Mouse (Mus musculus) neutrophil, adult 5-6 weeks (primary cell): ENCODE data around the gene Vmn2r63. TPM values are rescaled to one million over a fixed set of nuclear protein-coding genes. Genes with fewer than 3 reads are reported as not detected.
"Not testable (repeated sequence)": the region's sequence is repeated elsewhere in the genome, so short reads cannot be mapped to it uniquely, and the experiment has no call there.

Source experiments
- ATAC-seq: fragments of 151-379, 151-347 bp; 2 replicates; pipeline ENCODE4 v1.8.0; 2017; ENCODE audit warnings: mild to moderate bottlenecking, moderate TSS enrichment; ENCODE audit not compliant: insufficient number of reproducible peaks, poor library complexity, low FRiP score, severe bottlenecking; ENCODE audit errors: extremely low read depth
- total RNA-seq: library from RNA; stranded (forward); fragments of 200-1000 nt; gene quantifications from 2 replicates; pipeline ENCODE4 v1.2.3, GENCODE M21; 2017

Vmn2r63 gene
- under 0.01 TPM in 1 of 2 replicates, not detected in the other for total RNA-seq

GRCm38 (mm10) chr7:42933722-42934121 is at the start of gene Vmn2r63:
TSS of gene Vmn2r63 (minus strand) at chr7:42933822.
- ATAC-seq, result not testable (repeated sequence)

DNA sequence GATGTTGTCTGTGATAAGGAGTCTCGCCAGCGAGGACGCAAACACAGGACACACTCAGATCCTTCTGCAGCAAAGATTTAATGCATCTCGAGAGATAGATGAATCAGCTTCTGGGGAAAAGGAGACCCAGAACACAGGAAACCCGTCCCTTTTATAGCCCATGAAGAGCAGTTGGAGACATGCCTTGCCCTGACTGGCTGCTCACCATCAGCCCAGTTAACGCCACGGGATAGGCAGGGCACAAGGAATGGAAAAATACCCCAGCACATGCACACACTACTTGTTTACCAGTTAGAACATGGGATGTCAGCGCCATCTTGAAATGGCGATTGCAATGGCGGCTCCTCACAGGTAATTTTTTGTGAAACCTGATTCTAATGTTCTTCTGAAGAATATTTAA is 47.1 kb upstream of the Vmn2r63 start:
- ATAC-seq, result no peak

DNA sequence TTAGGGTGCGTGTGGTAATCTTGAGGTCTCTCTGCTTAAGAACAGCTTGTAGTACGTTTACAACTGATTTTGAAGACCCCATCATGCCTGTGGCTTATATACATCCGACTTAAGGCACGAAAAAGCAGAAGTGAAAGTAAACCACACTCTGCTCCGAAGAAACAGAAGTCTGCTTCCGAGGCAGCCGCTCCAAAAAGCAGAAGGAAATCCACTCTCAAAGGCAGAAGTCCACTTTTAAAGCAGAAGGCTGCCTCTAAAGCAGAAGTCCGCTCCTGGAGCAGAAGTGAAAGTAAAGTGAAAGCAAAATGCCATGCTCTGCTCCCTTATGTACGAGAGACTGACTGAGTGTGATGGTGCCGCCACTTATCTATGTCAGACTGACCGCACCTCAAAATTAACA is 46.5 kb upstream of the Vmn2r63 start:
- ATAC-seq, result peak; percentile 99

DNA sequence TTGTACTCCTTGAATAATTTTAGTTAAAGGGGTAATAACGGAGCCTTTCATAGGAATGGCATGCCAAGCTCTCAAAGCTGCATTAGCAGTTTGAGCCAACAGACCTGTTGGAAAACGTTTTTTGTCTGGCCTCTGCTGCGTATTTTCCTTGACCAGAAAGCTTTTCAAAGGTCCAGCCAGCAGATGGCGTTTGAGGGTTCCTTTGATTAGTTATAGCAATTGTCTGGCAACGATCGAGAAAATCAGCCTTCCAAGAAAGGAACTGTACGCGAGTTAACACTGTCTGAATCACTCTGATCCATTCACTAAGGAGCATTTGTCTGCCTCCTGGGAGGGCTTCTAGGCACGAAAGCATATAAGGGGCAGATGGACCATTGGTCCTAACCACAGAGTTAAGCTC is 31.6 kb upstream of the Vmn2r63 start:
- no peak for ATAC-seq

- not testable (repeated sequence) for ATAC-seq
Measured at GRCm38 (mm10) chr7:42898067-42898466, 35.6 kb downstream of the Vmn2r63 start.

- no peak for ATAC-seq
Measured at GRCm38 (mm10) chr7:42878090-42878489, 55.5 kb downstream of the Vmn2r63 start.

GRCm38 (mm10) chr7:42866801-42867458 is 66.7 kb downstream of the Vmn2r63 start, which contains the start of gene Gm2381:
TSS of gene Gm2381 (minus strand) at chr7:42867234.
- not testable (repeated sequence) for ATAC-seq

Other genes starting within 250 kb of the Vmn2r63 start
- 2.0 and 2.1 TPM in 2 replicates for gene Zfp975, start 241.1 kb downstream of the Vmn2r63 start, total RNA-seq
- not detected in 2 replicates for gene Gm17067, start 206.8 kb downstream of the Vmn2r63 start, total RNA-seq
- not detected in 2 replicates for gene Vmn2r62, start 140.3 kb downstream of the Vmn2r63 start, total RNA-seq
- 0.12 TPM in 1 of 2 replicates, not detected in the other for gene Gm2381, start 66.6 kb downstream of the Vmn2r63 start, total RNA-seq
- not detected in 2 replicates for gene Gm9268, start 84.9 kb upstream of the Vmn2r63 start, total RNA-seq
- gene Zfp936, start 180.4 kb upstream of the Vmn2r63 start, total RNA-seq, result not detected in 2 replicates